Mouse (Mus musculus) B cell, adult 2 months (primary cell): Measurements from ENCODE around the gene Scd3.
A peak's percentile ranks its signal among the peaks of the same experiment; 100 is the strongest.
"Not testable (repeated sequence)": the region's sequence is repeated elsewhere in the genome, so short reads cannot be mapped to it uniquely, and the experiment has no call there.

Experiments used
- DNase-seq, 2 experiments: peaks; one replicate each; pipeline ENCODE4 v3.0.0; 2022

The Scd3 gene

DNA sequence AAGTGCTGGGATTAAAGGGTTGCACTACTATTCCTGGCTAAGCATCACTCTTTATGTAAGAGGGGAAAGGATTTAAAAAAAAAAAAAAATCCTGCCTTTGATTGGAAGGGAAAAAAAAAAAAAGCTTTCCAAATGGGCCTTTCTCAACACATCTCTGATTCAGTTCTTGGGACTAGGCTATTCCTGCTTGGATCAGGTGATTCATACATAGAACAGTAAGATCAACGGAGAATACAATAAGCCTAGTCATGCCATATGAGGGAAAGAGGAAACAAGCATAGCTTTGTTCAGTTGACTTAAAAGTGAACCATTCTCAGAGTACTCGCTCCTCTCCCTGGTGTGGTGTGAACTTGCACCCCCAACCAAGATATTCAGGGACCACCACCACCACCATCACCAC lies 35.8 kb downstream of the Scd3 start:
- no peak for DNase-seq

DNA sequence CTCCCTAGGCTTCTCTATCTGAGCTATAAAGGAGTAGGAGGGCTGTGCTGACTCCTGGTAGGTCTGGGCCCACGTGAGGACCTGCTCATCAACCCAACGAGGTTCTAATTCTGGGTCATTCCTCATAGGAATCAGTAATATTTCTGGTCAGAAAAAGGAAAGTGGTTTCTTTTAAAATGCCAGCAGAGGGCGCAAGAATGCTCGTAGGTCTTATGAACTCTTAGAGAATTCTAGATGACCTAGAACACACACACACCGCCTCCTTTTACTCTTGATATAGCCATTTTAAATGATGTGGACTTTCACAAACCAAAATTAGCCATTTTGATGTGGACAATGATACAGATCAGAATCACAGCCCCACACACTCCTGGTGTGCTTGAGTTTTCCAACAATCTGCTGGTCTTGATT lies 42.7 kb downstream of the Scd3 start:
- DNase-seq = peak; percentile 59 to 64

GRCm38 (mm10) chr19:44246341-44246911 lies 43.4 kb downstream of the Scd3 start:
- no peak for DNase-seq

GRCm38 (mm10) chr19:44247281-44248080 lies 44.4 kb downstream of the Scd3 start:
- peak in 1 of 2 experiments; percentile 28 for DNase-seq

DNA sequence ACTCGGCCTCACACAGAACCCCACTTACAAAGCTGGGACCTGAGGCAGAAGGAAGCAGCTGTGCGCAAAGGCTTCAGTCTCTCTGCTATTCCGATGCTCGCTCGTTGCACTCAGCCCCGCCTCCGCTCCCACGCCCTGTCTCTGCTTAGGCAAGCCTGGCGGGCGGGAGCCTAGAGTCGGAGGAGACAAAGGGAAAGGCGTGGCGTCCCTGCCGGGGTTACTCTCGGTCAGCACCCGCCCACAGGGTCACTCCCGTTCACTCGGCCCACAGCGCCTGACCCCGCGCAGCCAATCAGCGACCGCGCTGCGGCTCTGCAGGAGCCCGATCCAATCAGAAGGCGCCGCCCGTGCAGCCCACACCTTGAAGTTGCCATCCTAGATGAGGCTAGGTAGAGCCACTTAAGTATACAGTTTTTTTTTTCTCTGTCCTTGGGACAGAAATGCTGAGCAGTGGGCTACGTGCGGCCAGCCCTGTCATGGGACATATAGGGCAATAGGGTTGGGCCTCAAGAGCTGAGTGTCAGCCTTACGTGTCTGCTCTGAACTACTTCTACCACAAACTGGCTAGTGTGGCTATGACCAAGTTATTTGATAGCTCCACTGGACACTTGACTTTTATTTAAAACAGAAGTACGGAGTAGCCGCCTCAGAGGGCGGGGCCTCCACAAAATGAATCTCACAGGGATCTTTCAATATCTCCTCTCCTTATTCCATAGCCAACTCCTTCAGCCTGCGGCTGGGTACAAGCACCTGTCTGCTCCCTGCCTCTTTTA lies 45.2 kb downstream of the Scd3 start:
- peak; percentile 96 to 97 for DNase-seq

DNA sequence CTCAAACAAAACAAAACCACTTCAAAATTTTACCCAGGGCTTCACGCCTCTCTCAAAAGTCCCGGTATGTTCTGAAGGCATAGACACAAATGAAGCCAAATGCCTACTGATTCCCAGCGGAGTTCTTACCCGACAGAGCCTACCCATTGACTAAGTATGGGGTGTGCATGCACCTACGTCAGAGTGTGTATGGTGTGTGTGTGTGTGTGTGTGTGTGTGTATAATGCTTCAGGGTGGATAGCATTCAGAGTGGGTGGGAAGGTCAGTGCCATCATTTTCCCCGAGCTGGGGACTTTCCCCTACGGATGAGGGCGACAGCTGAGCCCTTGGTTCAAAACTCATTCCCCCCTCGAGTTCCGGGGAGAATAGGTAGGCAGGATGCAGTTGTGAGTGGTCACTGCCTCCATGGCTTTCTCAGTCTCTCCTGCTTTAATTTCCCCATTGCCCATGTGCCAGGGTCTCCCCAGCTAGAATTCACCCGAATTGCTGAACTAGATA lies 45.8 kb downstream of the Scd3 start:
- DNase-seq = no peak

GRCm38 (mm10) chr19:44251138-44251537 lies 48.1 kb downstream of the Scd3 start:
- DNase-seq = not testable (repeated sequence)

GRCm38 (mm10) chr19:44251936-44252558 lies 49.0 kb downstream of the Scd3 start:
- peak; percentile 57 to 61 for DNase-seq

GRCm38 (mm10) chr19:44254106-44254505 lies 51.0 kb downstream of the Scd3 start:
- peak; percentile 46 to 53 for DNase-seq

- no peak for DNase-seq
These were observed 54.4 kb downstream of the Scd3 start for GRCm38 (mm10) chr19:44257377-44257966.

- DNase-seq = no peak
These were observed 56.4 kb downstream of the Scd3 start for GRCm38 (mm10) chr19:44259484-44259883.

GRCm38 (mm10) chr19:44260487-44260886 lies 57.4 kb downstream of the Scd3 start:
- DNase-seq = no peak

DNA sequence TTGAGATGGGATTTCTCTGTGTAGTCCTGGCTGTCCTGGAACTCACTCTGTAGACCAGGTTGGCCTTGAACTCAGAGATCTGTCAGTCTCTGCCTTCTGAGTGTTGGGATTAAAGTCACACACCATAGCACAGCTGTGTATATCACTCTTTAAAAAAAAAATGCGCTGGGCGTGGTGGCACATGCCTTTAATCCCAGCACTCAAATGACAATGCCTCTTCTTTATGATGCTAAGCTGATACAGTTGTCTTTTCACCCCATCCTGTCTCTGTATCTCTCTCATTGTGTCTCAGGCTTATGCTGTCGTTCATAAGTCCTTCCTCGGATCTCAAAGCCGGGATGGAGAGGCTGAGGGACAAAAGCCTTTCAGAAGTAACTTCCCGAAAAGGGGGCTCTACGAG lies 58.7 kb downstream of the Scd3 start:
- DNase-seq = no peak

- peak in 1 of 2 experiments; percentile 17 for DNase-seq
These were observed 60.5 kb downstream of the Scd3 start for GRCm38 (mm10) chr19:44263581-44263980.

- DNase-seq = peak; percentile 38 to 43
These were observed 61.2 kb downstream of the Scd3 start for GRCm38 (mm10) chr19:44264226-44264625.

DNA sequence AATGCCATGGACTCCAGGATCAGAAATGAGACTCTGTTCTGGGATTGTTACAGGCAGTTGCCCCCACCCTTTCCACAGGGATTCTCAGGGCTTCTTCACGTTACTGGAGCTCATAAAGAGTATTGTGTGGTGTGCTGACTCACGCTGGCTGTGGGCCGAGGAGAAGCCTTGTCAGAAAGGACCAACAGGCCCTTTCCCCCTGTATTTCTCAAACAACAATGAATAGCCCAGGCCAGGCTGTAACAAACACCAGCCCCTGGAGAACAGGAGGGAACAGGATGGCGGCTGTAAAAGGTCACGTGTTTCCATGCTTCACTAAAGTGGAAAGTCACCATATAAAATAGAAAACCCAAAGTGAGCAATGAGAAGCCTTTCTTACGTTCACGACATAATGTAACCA lies 62.2 kb downstream of the Scd3 start:
- peak in 1 of 2 experiments; percentile 11 for DNase-seq

DNA sequence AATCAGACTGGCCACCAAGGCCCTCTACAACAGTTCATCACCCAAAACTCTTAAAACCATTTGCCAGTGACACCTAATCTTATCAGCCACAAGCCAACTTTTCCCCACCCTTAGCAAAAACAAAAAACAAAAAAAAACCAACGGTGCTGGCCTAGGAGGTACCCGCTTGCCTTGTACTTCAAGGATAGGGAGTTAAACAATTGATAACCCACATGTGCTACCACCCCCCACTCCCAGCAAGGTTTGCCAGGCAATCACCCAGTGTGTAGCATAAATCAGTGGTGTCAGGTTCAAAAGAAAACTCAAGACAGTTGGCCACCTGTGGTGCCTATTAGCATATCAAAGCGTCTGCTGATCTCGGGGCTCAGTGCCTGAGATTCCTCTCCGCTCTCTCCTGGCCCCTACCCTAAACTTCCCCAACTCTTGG lies 62.9 kb downstream of the Scd3 start:
- peak in 1 of 2 experiments; percentile 16 for DNase-seq

DNA sequence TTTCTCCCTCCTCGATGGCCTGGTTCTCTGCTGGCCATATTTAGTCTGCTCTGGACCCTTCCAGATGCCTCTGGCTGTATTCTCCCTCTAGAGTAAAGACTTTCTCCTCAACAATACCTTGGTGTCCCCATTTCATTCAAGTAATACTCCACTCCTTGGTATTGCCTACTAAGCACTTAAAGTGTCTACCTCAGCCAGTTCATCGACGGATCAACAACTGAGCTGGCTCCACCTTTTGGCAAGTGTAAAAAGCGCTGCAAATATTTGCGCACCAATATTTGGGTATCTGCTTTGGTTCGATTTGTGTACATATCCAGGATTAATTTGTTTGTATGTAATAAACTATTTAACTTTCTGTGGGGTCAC lies 63.4 kb downstream of the Scd3 start:
- no peak for DNase-seq

- peak; percentile 61 to 66 for DNase-seq
These were observed 63.9 kb downstream of the Scd3 start for GRCm38 (mm10) chr19:44266824-44267498.

DNA sequence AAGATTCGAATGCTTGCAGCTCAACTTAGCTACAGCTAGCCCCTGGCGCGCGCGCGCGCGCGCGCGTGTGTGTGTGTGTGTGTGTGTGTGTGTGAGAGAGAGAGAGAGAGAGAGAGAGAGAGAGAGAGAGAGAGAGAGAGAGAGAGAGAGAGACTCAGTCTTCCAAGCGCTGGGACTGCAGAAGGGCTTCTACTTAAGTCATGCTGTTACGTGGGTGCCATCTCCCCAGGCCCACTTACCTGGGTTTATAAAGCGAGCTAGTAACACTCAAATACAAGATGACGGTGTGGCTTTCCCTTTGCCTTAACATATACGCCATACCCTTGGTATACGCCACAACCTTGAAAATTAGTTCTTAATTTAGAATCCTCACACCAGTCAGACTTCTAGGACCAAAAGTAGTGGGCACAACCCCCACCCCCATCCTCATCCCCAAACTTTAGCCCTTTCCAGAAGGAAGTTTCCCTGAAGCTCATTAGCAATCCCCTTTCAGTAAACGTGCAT lies 64.5 kb downstream of the Scd3 start:
- DNase-seq = no peak

DNA sequence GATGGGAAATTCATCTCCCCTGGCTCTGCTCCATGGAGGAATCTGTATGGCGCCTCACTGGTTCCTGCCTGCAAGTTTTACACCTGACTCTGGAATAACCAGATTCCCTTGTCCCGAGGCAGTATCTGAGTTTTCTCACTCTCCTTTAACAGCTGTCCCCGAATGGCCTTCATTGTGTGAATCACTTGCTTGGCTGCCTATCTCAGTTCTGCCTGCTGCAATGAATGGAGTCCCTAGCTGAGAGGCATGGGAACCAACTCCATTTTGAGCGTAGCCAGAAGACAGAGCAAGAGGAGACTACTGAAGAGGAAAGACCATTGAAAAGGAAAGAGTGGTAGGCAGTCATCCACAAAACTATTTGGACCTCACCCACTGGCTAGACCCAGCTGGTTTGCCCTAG lies 70.6 kb downstream of the Scd3 start:
- no peak for DNase-seq

- no peak for DNase-seq
These were observed 71.4 kb downstream of the Scd3 start for GRCm38 (mm10) chr19:44274452-44274851.
